Mouse (Mus musculus): ENCODE data around the gene Suclg2. TPM values are rescaled to one million over a fixed set of nuclear protein-coding genes. Genes with fewer than 3 reads are reported as not detected.

Suclg2 gene
- total and polyA plus RNA-seq, 3 experiments: 47.8 to 179 (median 151) TPM

DNA sequence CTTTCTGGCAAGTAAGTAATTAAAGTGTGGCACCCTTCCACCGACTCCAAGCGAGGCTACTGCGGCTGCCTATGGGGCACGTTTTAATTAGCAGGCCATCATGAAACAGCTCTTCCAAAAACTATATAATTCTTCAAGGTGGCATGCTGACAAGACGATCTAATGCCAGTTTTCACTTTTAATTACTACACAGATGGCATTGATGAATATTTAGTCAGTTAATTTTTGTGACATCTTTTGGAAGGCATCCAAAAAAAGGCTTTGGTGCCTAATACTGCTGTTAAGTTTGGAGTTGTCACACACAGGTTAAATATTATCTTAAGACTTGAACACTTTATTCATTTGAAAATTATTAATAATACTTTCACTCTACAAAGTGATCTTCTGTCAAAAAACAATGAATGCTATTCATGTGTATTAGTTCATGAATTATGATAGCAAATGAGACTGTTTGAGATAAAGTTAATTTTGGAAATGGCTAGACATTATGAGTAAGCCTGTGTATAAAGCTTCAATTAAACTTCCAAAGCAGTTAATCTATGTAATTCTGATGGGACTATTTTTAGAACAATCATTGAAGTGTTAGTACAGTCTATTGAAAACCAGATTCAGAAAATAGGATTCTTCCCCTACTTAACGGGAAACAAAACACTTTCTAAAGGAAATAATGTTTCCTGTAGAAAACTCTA lies 131.3 kb downstream of the Suclg2 start:
- Histone ChIP-seq H3K79me2 (replicated peaks; ENCODE audit: control insufficient read depth, insufficient read depth, low read length) (no peaks in the 10 kb centered on the region), H3K4me1 (ENCODE audit: control insufficient read depth, insufficient read depth, low read length) (no peaks in the 10 kb centered on the region), H3K36me3 (ENCODE audit: control insufficient read depth, insufficient read depth, low read length) (no peaks in the 10 kb centered on the region; the same call in 1 of the 2 replicates), H3K27me3 (ENCODE audit: control insufficient read depth, insufficient read depth, low read length) (no peaks in the 10 kb centered on the region), H3K27ac (no peak overlapping the region), H3K4me3 (no peak overlapping the region), H3K9ac (ENCODE audit: low read depth, low read length) (no peak overlapping the region)
- no peak for DNase-seq
- 83% methylated on average over 6 of the region's 6 CpGs for WGBS
- no peak for TF ChIP-seq CTCF (IDR thresholded peaks at IDR 0.05)
- no peak for TF ChIP-seq POLR2A (IDR thresholded peaks at IDR 0.05; ENCODE audit: insufficient read depth, low read depth, low read length)
- TF ChIP-seq EP300 (IDR thresholded peaks at IDR 0.05; ENCODE audit: insufficient read depth, low read depth, low read length): no peak
- intact Hi-C loops (cut with DNase I): no loop called here

DNA sequence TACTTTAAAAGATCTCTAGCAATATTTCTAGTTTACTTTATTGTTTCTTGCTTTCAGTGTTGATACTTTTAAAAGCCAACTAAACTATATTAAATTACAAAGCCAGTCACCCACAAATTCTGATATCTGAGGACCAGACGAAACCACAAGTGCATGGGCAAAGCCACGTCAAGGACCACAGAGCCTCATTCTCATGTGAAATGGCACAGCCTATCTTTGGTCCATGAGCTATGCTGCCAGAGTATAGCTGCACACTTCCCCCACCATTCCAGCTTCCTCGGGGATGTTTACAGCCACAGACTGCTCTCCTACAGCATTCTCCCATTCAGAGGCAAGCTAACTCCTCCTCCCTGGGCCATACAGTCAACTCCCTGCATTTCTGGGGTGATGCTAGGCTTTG lies 136.7 kb downstream of the Suclg2 start:
- Histone ChIP-seq H3K9ac (ENCODE audit: low read depth, low read length) (no peak overlapping the region), H3K79me2 (replicated peaks; ENCODE audit: control insufficient read depth, insufficient read depth, low read length) (no peaks in the 10 kb centered on the region), H3K27ac (no peak overlapping the region), H3K36me3 (ENCODE audit: control insufficient read depth, insufficient read depth, low read length) (no peaks in the 10 kb centered on the region), H3K4me1 (ENCODE audit: control insufficient read depth, insufficient read depth, low read length) (no peaks in the 10 kb centered on the region), H3K4me3 (no peak overlapping the region), H3K27me3 (ENCODE audit: control insufficient read depth, insufficient read depth, low read length) (no peaks in the 10 kb centered on the region)
- intact Hi-C loops (cut with DNase I): no loop called here
- no peak for DNase-seq
- TF ChIP-seq POLR2A (IDR thresholded peaks at IDR 0.05; ENCODE audit: insufficient read depth, low read depth, low read length) (no peak), EP300 (IDR thresholded peaks at IDR 0.05; ENCODE audit: insufficient read depth, low read depth, low read length) (no peak)
- WGBS: 82% methylated on average over 3 of the region's 3 CpGs

DNA sequence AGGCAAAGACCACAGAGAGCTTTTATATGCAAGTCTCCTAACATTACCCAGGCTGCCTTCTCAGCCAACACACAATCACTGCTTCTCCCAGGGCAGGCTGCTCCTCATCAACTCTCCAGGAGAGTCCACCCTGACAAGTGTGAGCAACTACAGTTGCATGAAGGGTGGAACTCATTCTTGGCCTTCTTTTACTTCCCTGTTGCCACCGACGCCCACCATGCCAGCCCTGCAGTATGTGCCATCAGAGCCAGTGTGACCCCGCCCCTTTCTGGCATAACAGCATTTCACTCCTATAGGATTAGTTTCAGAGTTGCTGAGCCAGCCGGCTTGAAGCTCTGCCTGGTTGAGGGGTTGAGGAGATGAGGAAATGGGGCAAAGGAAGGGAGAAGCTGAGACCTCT lies 138.8 kb downstream of the Suclg2 start:
- intact Hi-C loops (cut with DNase I): no loop called here
- Histone ChIP-seq H3K27ac (no peak overlapping the region), H3K27me3 (ENCODE audit: control insufficient read depth, insufficient read depth, low read length) (no peaks in the 10 kb centered on the region), H3K4me3 (no peak overlapping the region), H3K79me2 (replicated peaks; ENCODE audit: control insufficient read depth, insufficient read depth, low read length) (no peaks in the 10 kb centered on the region), H3K9ac (ENCODE audit: low read depth, low read length) (no peak overlapping the region), H3K36me3 (ENCODE audit: control insufficient read depth, insufficient read depth, low read length) (no peaks in the 10 kb centered on the region), H3K4me1 (ENCODE audit: control insufficient read depth, insufficient read depth, low read length) (no peaks in the 10 kb centered on the region)
- TF ChIP-seq CTCF (IDR thresholded peaks at IDR 0.05): no peak
- DNase-seq: no peak
- WGBS: 79% methylated on average over 4 of the region's 4 CpGs

DNA sequence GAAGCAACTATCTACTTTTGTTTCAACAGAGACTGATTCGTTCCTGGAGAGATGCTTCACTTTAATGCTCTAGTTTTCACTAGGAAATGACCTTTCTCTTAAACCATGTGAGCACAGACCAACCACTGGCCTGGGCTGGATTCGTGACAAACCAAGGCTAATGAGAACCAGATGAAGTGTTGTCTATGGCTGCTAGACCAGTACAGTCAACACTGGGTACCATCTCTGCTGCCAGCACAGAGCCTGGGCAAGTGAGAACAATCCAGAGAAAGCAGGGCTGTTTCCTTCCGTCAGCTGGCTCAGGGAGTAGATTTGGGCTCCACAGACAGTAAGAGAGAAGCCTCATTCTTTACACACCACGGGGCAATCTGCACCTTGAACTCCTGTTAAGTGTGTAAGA lies 143.1 kb downstream of the Suclg2 start:
- no peaks in the 10 kb centered on the region for H3K79me2 ChIP-seq (replicated peaks; ENCODE audit: control insufficient read depth, insufficient read depth, low read length)
- WGBS: 66% methylated on average over 4 of the region's 4 CpGs
- no peaks in the 10 kb centered on the region for H3K36me3 ChIP-seq (ENCODE audit: control insufficient read depth, insufficient read depth, low read length)
- no peak for DNase-seq
- no peaks in the 10 kb centered on the region for H3K27me3 ChIP-seq (ENCODE audit: control insufficient read depth, insufficient read depth, low read length)
- no peaks in the 10 kb centered on the region for H3K4me1 ChIP-seq (ENCODE audit: control insufficient read depth, insufficient read depth, low read length)
- TF ChIP-seq POLR2A (IDR thresholded peaks at IDR 0.05; ENCODE audit: insufficient read depth, low read depth, low read length) (no peak), CTCF (IDR thresholded peaks at IDR 0.05) (no peak), EP300 (IDR thresholded peaks at IDR 0.05; ENCODE audit: insufficient read depth, low read depth, low read length) (no peak)
- H3K27ac ChIP-seq: no peak overlapping the region
- intact Hi-C loops (cut with DNase I): no loop called here
- no peak overlapping the region for H3K9ac ChIP-seq (ENCODE audit: low read depth, low read length)
- H3K4me3 ChIP-seq: no peak overlapping the region

- Histone ChIP-seq H3K79me2 (replicated peaks; ENCODE audit: control insufficient read depth, insufficient read depth, low read length) (no peaks in the 10 kb centered on the region), H3K4me1 (ENCODE audit: control insufficient read depth, insufficient read depth, low read length) (no peaks in the 10 kb centered on the region), H3K36me3 (ENCODE audit: control insufficient read depth, insufficient read depth, low read length) (no peaks in the 10 kb centered on the region), H3K4me3 (no peak overlapping the region), H3K27ac (no peak overlapping the region), H3K9ac (ENCODE audit: low read depth, low read length) (no peak overlapping the region), H3K27me3 (ENCODE audit: control insufficient read depth, insufficient read depth, low read length) (no peaks in the 10 kb centered on the region)
- DNase-seq: no peak
- intact Hi-C loops (cut with DNase I): no loop called here
- WGBS: 83% methylated on average over 3 of the region's 3 CpGs
- TF ChIP-seq POLR2A (IDR thresholded peaks at IDR 0.05; ENCODE audit: insufficient read depth, low read depth, low read length) (no peak), CTCF (IDR thresholded peaks at IDR 0.05) (no peak), EP300 (IDR thresholded peaks at IDR 0.05; ENCODE audit: insufficient read depth, low read depth, low read length) (no peak)
Measured at GRCm38 (mm10) chr6:95574867-95575266, 143.7 kb downstream of the Suclg2 start.

DNA sequence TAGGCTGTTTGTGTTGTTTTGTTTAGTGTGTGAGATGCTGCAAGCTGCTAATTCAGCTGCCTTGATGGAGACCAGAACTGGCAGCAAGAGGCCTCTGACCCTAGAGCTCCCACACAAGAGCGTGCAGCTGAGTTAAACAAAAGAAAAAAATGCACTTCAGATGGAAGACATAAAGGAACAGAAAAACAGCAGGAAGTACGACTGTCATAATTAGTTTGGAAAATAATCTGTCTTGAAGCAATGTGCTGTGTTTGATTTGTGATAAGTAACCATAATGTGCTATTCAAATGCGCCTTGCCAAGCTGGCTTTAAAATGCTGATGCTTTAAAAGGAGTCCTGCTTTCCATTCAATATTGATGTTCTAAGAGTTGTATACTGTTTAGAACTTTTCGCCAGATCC lies 144.2 kb downstream of the Suclg2 start:
- intact Hi-C loops (cut with DNase I): no loop called here
- no peak for TF ChIP-seq POLR2A (IDR thresholded peaks at IDR 0.05; ENCODE audit: insufficient read depth, low read depth, low read length)
- TF ChIP-seq CTCF (IDR thresholded peaks at IDR 0.05): no peak
- no peak for TF ChIP-seq EP300 (IDR thresholded peaks at IDR 0.05; ENCODE audit: insufficient read depth, low read depth, low read length)
- WGBS: 76% methylated on average over 4 of the region's 4 CpGs
- H3K9ac ChIP-seq (ENCODE audit: low read depth, low read length): no peak overlapping the region
- no peaks in the 10 kb centered on the region for H3K36me3 ChIP-seq (ENCODE audit: control insufficient read depth, insufficient read depth, low read length)
- H3K79me2 ChIP-seq (replicated peaks; ENCODE audit: control insufficient read depth, insufficient read depth, low read length): no peaks in the 10 kb centered on the region
- no peak overlapping the region for H3K27ac ChIP-seq
- H3K4me1 ChIP-seq (ENCODE audit: control insufficient read depth, insufficient read depth, low read length): no peaks in the 10 kb centered on the region
- no peak overlapping the region for H3K4me3 ChIP-seq
- no peaks in the 10 kb centered on the region for H3K27me3 ChIP-seq (ENCODE audit: control insufficient read depth, insufficient read depth, low read length)
- no peak for DNase-seq

All from heart, adult 2 months (tissue).